Mouse (Mus musculus) erythroblast, embryonic 14.5 days (primary cell): ENCODE results near the gene Cetn3.

Experiments used
- GATA1 ChIP-seq: IDR thresholded peaks from 2 replicates; pipeline ENCODE4 v1.6.1; 2012; ENCODE audit warnings: low read length, inconsistent platforms, mixed read lengths
- TAL1 ChIP-seq: IDR thresholded peaks from 3 replicates; pipeline ENCODE4 v1.6.1; 2012; ENCODE audit warnings: low read length, inconsistent platforms, mixed read lengths

DNA sequence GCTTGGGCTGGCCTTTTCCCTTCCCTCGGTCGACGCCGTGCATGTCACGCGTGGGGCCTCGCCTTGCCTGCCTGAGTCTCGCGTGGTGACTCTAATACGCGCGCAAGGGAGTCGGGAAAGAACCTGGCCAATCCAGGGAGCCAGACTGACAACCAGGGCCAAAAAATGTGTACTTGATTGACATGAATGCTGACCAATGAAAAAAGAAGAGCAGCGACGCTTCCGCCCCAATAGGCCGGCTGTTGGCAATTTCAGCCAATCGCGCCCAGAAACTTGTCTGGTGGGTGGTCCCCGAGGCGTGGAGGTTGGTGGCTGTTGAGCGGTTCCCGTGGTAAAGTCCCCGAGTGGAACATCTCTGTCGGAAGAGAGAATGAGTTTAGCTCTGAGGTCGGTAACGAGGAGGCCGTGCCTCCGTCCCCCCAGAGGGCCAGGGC lies at the start of gene Cetn3:
- TF ChIP-seq TAL1 (no peak), GATA1 (no peak)
